ENCODE assay signal across 8 mouse cellular contexts in the genomic region with DNA sequence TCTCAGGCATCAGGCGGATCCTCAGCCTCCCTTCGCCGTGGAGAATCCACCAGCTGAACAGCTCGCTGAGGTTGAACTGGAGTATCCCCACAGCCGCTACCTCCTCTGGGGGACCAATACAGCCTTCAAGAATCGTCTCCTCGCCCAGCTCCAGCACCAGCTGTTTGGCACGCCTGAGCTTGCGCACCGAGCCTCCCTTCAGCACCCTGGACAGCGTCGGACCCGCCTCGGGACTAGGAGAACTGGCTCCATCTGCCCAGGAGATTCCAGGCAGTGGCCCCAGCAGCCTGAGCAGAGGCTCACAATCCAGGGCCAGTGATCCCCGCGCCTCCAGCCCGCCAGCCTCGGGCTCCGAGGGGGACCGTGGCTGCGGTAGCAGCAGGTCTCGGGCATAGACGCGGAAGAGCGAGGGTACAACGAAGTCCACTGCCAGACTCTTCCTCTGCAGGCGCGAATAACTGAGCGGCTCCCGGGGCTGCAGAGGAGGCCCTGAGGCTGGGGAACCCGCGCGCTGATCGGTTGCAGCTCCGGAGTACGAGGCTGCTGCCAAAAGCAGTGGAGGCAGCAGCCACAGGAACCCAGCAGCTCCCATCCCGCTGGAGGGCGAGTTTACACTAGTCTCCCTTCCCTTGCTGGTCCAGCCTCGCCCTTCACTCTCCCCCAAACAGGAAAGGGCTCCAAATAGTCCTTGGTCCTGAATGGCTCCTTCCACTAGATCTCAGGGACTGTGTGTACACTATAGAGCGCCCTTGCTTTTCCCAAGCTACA. TPM values are rescaled to one million over a fixed set of nuclear protein-coding genes. Genes with fewer than 3 reads are reported as not detected.
A peak's percentile ranks its signal among the peaks of the same experiment; 100 is the strongest.
DNase-seq lines count a peak whose midpoint lies in the region; ATAC-seq and TF ChIP-seq lines count a peak whose summit lies in the region.

No protein-coding gene starts in this region.

- no peak for TF ChIP-seq POLR2A in ES-Bruce4 (IDR thresholded peaks at IDR 0.05; ENCODE audit: insufficient read depth, low read length)

- H3K9ac ChIP-seq in ES-Bruce4 (ENCODE audit: low read depth, poor library complexity, severe bottlenecking) = no peak overlapping the region
- H3K9ac ChIP-seq in forebrain, embryonic 15.5 days (replicated peaks) = peak overlapping the region; percentile 39
- no peak overlapping the region for H3K9ac ChIP-seq in liver, postnatal 0 days (replicated peaks)
- peak overlapping the region; percentile 55 for H3K9ac ChIP-seq in neural tube, embryonic 14.5 days (replicated peaks; ENCODE audit: low read depth, low read length)

- peak; percentile 16 for DNase-seq in c-Kit-positive CD71-positive TER-119-negative erythroid progenitor cells, embryonic 14.5 days (ENCODE audit: low read depth)
- DNase-seq in heart, postnatal 14 days = peak; percentile 84 to 89
- peak; percentile 87 for DNase-seq in kidney, postnatal 14 days
- DNase-seq in liver, postnatal 0 days = peak; percentile 83
- peak; percentile 33 for DNase-seq in thymus, postnatal 0 days (ENCODE audit: low spot score)

- H3K9me3 ChIP-seq in ES-Bruce4 (replicated peaks; ENCODE audit: control insufficient read depth, insufficient read depth, low read length, poor library complexity, severe bottlenecking) = no peaks in the 10 kb centered on the region
- no peaks in the 10 kb centered on the region for H3K9me3 ChIP-seq in forebrain, embryonic 15.5 days
- no peaks in the 10 kb centered on the region for H3K9me3 ChIP-seq in liver, postnatal 0 days (ENCODE audit: low read length)
- H3K9me3 ChIP-seq in neural tube, embryonic 14.5 days (ENCODE audit: control insufficient read depth, low read length) = no peaks in the 10 kb centered on the region

- no peaks in the 10 kb centered on the region for H3K4me1 ChIP-seq in ES-Bruce4 (ENCODE audit: control insufficient read depth, insufficient read depth, low read length)
- peaks cover 35% of the 10 kb centered on the region for H3K4me1 ChIP-seq in forebrain, embryonic 15.5 days
- no peaks in the 10 kb centered on the region for H3K4me1 ChIP-seq in liver, postnatal 0 days (ENCODE audit: insufficient read depth)
- H3K4me1 ChIP-seq in neural tube, embryonic 14.5 days (ENCODE audit: control insufficient read depth, insufficient read depth, low read length) = peaks cover 11% of the 10 kb centered on the region

- peaks cover 1% of the 10 kb centered on the region; the same call in 1 of the 2 replicates for H3K27me3 ChIP-seq in ES-Bruce4 (ENCODE audit: control insufficient read depth, insufficient read depth, low read length, poor library complexity, severe bottlenecking)
- H3K27me3 ChIP-seq in forebrain, embryonic 15.5 days = peaks cover 13% of the 10 kb centered on the region; the same call in 1 of the 2 replicates
- H3K27me3 ChIP-seq in liver, postnatal 0 days (ENCODE audit: insufficient read depth, low read length) = peaks cover 35% of the 10 kb centered on the region
- H3K27me3 ChIP-seq in neural tube, embryonic 14.5 days (ENCODE audit: control insufficient read depth, insufficient read depth, low read length) = peaks cover 4% of the 10 kb centered on the region

- H3K4me2 ChIP-seq in forebrain, embryonic 15.5 days (replicated peaks) = peak overlapping the region; percentile 94
- H3K4me2 ChIP-seq in liver, postnatal 0 days (ENCODE audit: low read depth, low read length) = no peak overlapping the region
- peak overlapping the region; percentile 93 for H3K4me2 ChIP-seq in neural tube, embryonic 14.5 days (ENCODE audit: low read depth, low read length)

- intact Hi-C loops in heart, postnatal 14 days (cut with DNase I) = loop anchor here (10.0 kb wide), 1 partner anchor 639 kb away; no protein-coding TSS in a partner anchor

- no peak overlapping the region for H3K27ac ChIP-seq in ES-Bruce4 (ENCODE audit: insufficient read depth, low read length)
- no peak overlapping the region for H3K27ac ChIP-seq in forebrain, embryonic 15.5 days (replicated peaks)
- H3K27ac ChIP-seq in liver, postnatal 0 days (ENCODE audit: low read depth) = no peak overlapping the region
- peak overlapping the region; percentile 10; the same call in 1 of the 2 replicates for H3K27ac ChIP-seq in neural tube, embryonic 14.5 days (ENCODE audit: low read depth, low read length)

- 1% methylated on average over 40 of the region's 40 CpGs for WGBS in forebrain, embryonic 15.5 days
- 5% methylated on average over 40 of the region's 40 CpGs for WGBS in liver, postnatal 0 days (ENCODE audit: insufficient replicate concordance)
- WGBS in neural tube, embryonic 14.5 days = under 1% methylated on average over 40 of the region's 40 CpGs

- ATAC-seq in forebrain, embryonic 15.5 days (replicated peaks) = peak; percentile 8; the same call in 1 of the 2 replicates
- peak; percentile 51 for ATAC-seq in liver, postnatal 0 days
- peak; percentile 26 for ATAC-seq in neural tube, embryonic 14.5 days (ENCODE audit: low read depth)

- TF ChIP-seq EP300 in ES-Bruce4 (IDR thresholded peaks at IDR 0.05; ENCODE audit: insufficient read depth, low read depth, low read length) = no peak
- TF ChIP-seq EP300 in liver, postnatal 0 days (IDR thresholded peaks at IDR 0.05; ENCODE audit: low read depth) = no peak

- H3K4me3 ChIP-seq in ES-Bruce4 (ENCODE audit: low read depth, low read length) = peak overlapping the region; percentile 77
- peak overlapping the region; percentile 58 for H3K4me3 ChIP-seq in forebrain, embryonic 15.5 days
- no peak overlapping the region for H3K4me3 ChIP-seq in liver, postnatal 0 days (ENCODE audit: low read depth, low read length)
- peak overlapping the region; percentile 56 for H3K4me3 ChIP-seq in neural tube, embryonic 14.5 days (ENCODE audit: low read depth, low read length)

- no peak for TF ChIP-seq CTCF in ES-Bruce4 (IDR thresholded peaks at IDR 0.05; ENCODE audit: low read depth, low read length)
- no peak for TF ChIP-seq CTCF in liver, postnatal 0 days (IDR thresholded peaks at IDR 0.05; ENCODE audit: low read depth)

- no peaks in the 10 kb centered on the region for H3K36me3 ChIP-seq in ES-Bruce4 (ENCODE audit: control insufficient read depth, insufficient read depth, low read length, poor library complexity, severe bottlenecking)
- no peaks in the 10 kb centered on the region for H3K36me3 ChIP-seq in forebrain, embryonic 15.5 days
- no peaks in the 10 kb centered on the region for H3K36me3 ChIP-seq in liver, postnatal 0 days (replicated peaks; ENCODE audit: insufficient read depth, low read length)
- H3K36me3 ChIP-seq in neural tube, embryonic 14.5 days (ENCODE audit: control insufficient read depth, insufficient read depth, low read length) = no peaks in the 10 kb centered on the region

RNA-seq across cellular contexts. Expression of gene Alk, which starts 1.1 kb away (rescaled TPM):
- polyA plus RNA-seq in ES-Bruce4 (2011; ENCODE audit: insufficient read depth, insufficient read length, low read depth, missing spikeins) = not detected in 2 replicates
- 2.6 and 2.7 TPM in 2 replicates for polyA plus RNA-seq in forebrain, embryonic 15.5 days (2015; fragmentation: Nextera tagmentation; extraction: Ambion mirVana)
- total RNA-seq in heart, postnatal 14 days (2021) = under 1 TPM in 1 of 2 experiments, not detected in 1; 0.05 TPM
- 0.05 and 0.07 TPM in 2 replicates for polyA plus RNA-seq in liver, postnatal 0 days (2015; fragmentation: Nextera tagmentation; extraction: Ambion mirVana)
- 4.8 and 5.2 TPM in 2 replicates for polyA plus RNA-seq in neural tube, embryonic 14.5 days (2014; fragmentation: Nextera tagmentation; extraction: Ambion mirVana)
- polyA plus RNA-seq in thymus, postnatal 0 days (2015; fragmentation: Nextera tagmentation; extraction: Ambion mirVana) = 0.05 TPM in 1 of 2 replicates, not detected in the other

Comparison
In these comparisons a context has a peak if more than half of its experiments do, and no peak if none do; other contexts are left out.
1. H3K9ac ChIP-seq: peak in forebrain, embryonic 15.5 days (single experiment) and neural tube, embryonic 14.5 days (single experiment); none in ES-Bruce4 (single experiment) and liver, postnatal 0 days (single experiment).
2. DNase-seq: peak in every context shown above with its lines; median percentile 87 in kidney, postnatal 14 days; 86 in heart, postnatal 14 days; 83 in liver, postnatal 0 days; 33 in thymus, postnatal 0 days; 16 in c-Kit-positive CD71-positive TER-119-negative erythroid progenitor cells, embryonic 14.5 days.
3. Peak in every context shown above with its lines, with median percentiles within 50 percentile points of each other: ATAC-seq.